Mouse (Mus musculus) skeletal muscle tissue, postnatal 0 days (tissue): ENCODE results near the gene Tmem42. TPM values are rescaled to one million over a fixed set of nuclear protein-coding genes. Genes with fewer than 3 reads are reported as not detected.

Source experiments
- polyA plus RNA-seq: library from polyadenylated mRNA; unstranded; fragments of >200 nt; fragmentation: Nextera tagmentation; extraction: Ambion mirVana; gene quantifications from 2 replicates; pipeline ENCODE4 v1.2.1, GENCODE M21; 2015

Gene Tmem42
- polyA plus RNA-seq = 17.0 and 19.4 TPM in 2 replicates

DNA sequence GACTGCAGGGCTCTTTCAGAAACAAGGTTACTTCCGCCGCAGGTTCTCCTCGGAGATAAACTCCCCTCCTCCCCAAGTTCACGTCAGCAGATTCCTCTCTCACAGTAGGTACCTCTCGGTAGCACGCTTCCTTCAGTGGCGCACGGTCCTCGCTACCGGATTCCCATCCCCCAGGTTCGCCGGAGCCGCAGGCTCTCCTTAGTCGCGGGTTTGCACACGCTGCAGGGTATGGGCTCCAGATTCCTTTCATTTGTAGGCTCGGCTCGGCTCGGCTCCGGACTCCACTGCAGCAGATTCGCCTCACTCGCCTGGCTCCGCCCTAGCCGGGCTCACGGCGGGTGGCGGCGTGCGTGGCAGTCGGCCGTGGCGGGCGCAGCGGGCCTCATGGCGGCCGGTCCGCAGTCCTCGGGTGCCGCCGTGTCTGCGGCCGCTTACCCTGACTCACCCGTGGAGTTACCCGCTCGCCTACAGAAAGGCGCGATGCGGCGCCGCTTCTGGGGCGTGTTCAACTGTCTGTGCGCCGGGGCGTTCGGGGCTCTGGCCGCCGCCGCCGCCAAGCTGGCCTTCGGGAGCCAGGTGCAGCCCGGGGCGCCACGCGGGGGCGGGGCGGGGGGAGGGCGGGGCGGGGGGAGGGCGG is at the start of gene Tmem42:
Gene Tmem42 (plus strand): TSS at position 332 of the 637 bp plus-strand sequence.

DNA sequence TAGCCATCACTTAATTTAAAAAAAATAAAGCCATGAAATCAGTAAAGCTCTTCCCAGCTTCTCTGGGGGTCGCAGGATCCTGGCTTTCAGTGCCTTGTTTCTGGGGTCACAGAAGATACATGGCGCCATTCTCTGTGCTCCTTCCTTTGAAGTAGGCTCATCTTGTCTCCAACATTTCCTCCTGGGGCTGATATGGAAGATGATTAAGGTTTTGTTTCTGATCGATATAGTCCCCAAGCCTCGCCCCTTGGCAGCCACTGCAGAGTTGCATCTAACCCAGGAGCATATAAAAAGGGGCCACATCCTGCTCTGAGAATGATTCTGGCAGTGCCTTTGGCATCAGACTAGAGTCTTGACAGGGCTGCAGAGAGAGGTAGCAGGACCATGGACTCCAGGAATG is 13.3 kb downstream of the Tmem42 start, which contains the start of gene Tgm4:
Gene Tgm4 (plus strand): TSS at position 301 of the 400 bp plus-strand sequence.

Other genes with a start within 250 kb of the Tmem42 start
- gene Tcaim, start 215.8 kb upstream of the Tmem42 start, polyA plus RNA-seq = 7.7 and 8.6 TPM in 2 replicates
- not detected in 2 replicates for gene Gm35549, start 177.3 kb upstream of the Tmem42 start, polyA plus RNA-seq
- gene Zfp445, start 155.3 kb upstream of the Tmem42 start, polyA plus RNA-seq = 14.2 and 19.3 TPM in 2 replicates
- gene Zkscan7, start 135.6 kb upstream of the Tmem42 start, polyA plus RNA-seq = 1.5 and 1.8 TPM in 2 replicates
- 8.3 and 9.3 TPM in 2 replicates for gene Zfp105, start 98.3 kb upstream of the Tmem42 start, polyA plus RNA-seq
- 20.5 and 22.3 TPM in 2 replicates for gene 1110059G10Rik, start 70.3 kb upstream of the Tmem42 start, polyA plus RNA-seq
- 9.3 and 9.8 TPM in 2 replicates for gene Kif15, start 70.3 kb upstream of the Tmem42 start, polyA plus RNA-seq
- 0.32 and 0.49 TPM in 2 replicates for gene Tgm4, start 13.4 kb downstream of the Tmem42 start, polyA plus RNA-seq
- 34.9 and 38.9 TPM in 2 replicates for gene Zdhhc3, start 91.9 kb downstream of the Tmem42 start, polyA plus RNA-seq
- gene Exosc7, start 91.9 kb downstream of the Tmem42 start, polyA plus RNA-seq = 41.3 and 49.0 TPM in 2 replicates
- 71.9 and 88.5 TPM in 2 replicates for gene Clec3b, start 129.6 kb downstream of the Tmem42 start, polyA plus RNA-seq
- gene Cdcp1, start 194.7 kb downstream of the Tmem42 start, polyA plus RNA-seq = 0.05 and 0.27 TPM in 2 replicates
- gene Tmem158, start 239.4 kb downstream of the Tmem42 start, polyA plus RNA-seq = 17.4 and 19.8 TPM in 2 replicates